Mouse (Mus musculus) G1E (cell line): ENCODE data around the gene Olfr853.

Experiments used
- CTCF ChIP-seq: IDR thresholded peaks from 2 replicates; pipeline ENCODE4 v1.5.1; 2012; ENCODE audit warnings: low read depth, low read length, inconsistent platforms, mixed read lengths
- GATA1 ChIP-seq: IDR thresholded peaks from 2 replicates; pipeline ENCODE4 v1.6.1; 2012; ENCODE audit warnings: borderline replicate concordance, low read length, inconsistent platforms, mixed read lengths
- GATA2 ChIP-seq: IDR thresholded peaks from 2 replicates; pipeline ENCODE4 v1.6.1; 2012; ENCODE audit warnings: low read depth, low read length, inconsistent platforms, borderline replicate concordance
- POLR2AphosphoS5 ChIP-seq: IDR thresholded peaks from 2 replicates; pipeline ENCODE4 v1.6.1; 2012; ENCODE audit warnings: low read depth, low read length, inconsistent platforms; ENCODE audit not compliant: insufficient replicate concordance
- TAL1 ChIP-seq: conservative IDR thresholded peaks from 2 replicates; pipeline ENCODE4 v1.6.1; 2012; ENCODE audit warnings: low read depth, low read length, inconsistent platforms, mixed read lengths

- TF ChIP-seq CTCF = no peak
- TF ChIP-seq GATA1 = no peak
- no peak for TF ChIP-seq POLR2AphosphoS5
- no peak for TF ChIP-seq TAL1
- no peak for TF ChIP-seq GATA2
These were observed 41.4 kb upstream of the Olfr853 start, which contains the start of gene Olfr855 for GRCm38 (mm10) chr9:19582317-19582716.
